Mouse (Mus musculus): ENCODE results near the gene Tbc1d24.

Gene Tbc1d24

GRCm38 (mm10) chr17:24211631-24212440 lies 6.5 kb upstream of the Tbc1d24 start:
- peak; percentile 52 for ATAC-seq (ENCODE audit: insufficient number of reproducible peaks, low FRiP score, low TSS enrichment)

GRCm38 (mm10) chr17:24210591-24210990 lies 5.2 kb upstream of the Tbc1d24 start:
- ATAC-seq (ENCODE audit: insufficient number of reproducible peaks, low FRiP score, low TSS enrichment): no peak

GRCm38 (mm10) chr17:24209916-24210240 lies 4.5 kb upstream of the Tbc1d24 start:
- no peak for ATAC-seq (ENCODE audit: insufficient number of reproducible peaks, low FRiP score, low TSS enrichment)

- ATAC-seq (ENCODE audit: insufficient number of reproducible peaks, low FRiP score, low TSS enrichment): no peak
Observed at GRCm38 (mm10) chr17:24209043-24209915, 3.9 kb upstream of the Tbc1d24 start, which contains the start of gene Ntn3. Ntn3 (minus strand) TSS chr17:24209531.

GRCm38 (mm10) chr17:24208641-24209042 lies 3.3 kb upstream of the Tbc1d24 start:
- no peak for ATAC-seq (ENCODE audit: insufficient number of reproducible peaks, low FRiP score, low TSS enrichment)

- ATAC-seq (ENCODE audit: insufficient number of reproducible peaks, low FRiP score, low TSS enrichment): no peak
Observed at GRCm38 (mm10) chr17:24207768-24208640, 2.6 kb upstream of the Tbc1d24 start.

- no peak for ATAC-seq (ENCODE audit: insufficient number of reproducible peaks, low FRiP score, low TSS enrichment)
Observed at GRCm38 (mm10) chr17:24206451-24207351, 1.3 kb upstream of the Tbc1d24 start.

GRCm38 (mm10) chr17:24205908-24206361 lies 573 bp upstream of the Tbc1d24 start:
- ATAC-seq (ENCODE audit: insufficient number of reproducible peaks, low FRiP score, low TSS enrichment): no peak

- no peak for ATAC-seq (ENCODE audit: insufficient number of reproducible peaks, low FRiP score, low TSS enrichment)
Observed at GRCm38 (mm10) chr17:24204846-24205245, 516 bp downstream of the Tbc1d24 start.

GRCm38 (mm10) chr17:24203611-24204534 lies 1.5 kb downstream of the Tbc1d24 start:
- ATAC-seq (ENCODE audit: insufficient number of reproducible peaks, low FRiP score, low TSS enrichment): no peak

GRCm38 (mm10) chr17:24203068-24203467 lies 2.3 kb downstream of the Tbc1d24 start:
- no peak for ATAC-seq (ENCODE audit: insufficient number of reproducible peaks, low FRiP score, low TSS enrichment)

- no peak for ATAC-seq (ENCODE audit: insufficient number of reproducible peaks, low FRiP score, low TSS enrichment)
Observed at GRCm38 (mm10) chr17:24201092-24201491, 4.3 kb downstream of the Tbc1d24 start.

GRCm38 (mm10) chr17:24199741-24200140 lies 5.6 kb downstream of the Tbc1d24 start:
- no peak for ATAC-seq (ENCODE audit: insufficient number of reproducible peaks, low FRiP score, low TSS enrichment)

- no peak for ATAC-seq (ENCODE audit: insufficient number of reproducible peaks, low FRiP score, low TSS enrichment)
Observed at GRCm38 (mm10) chr17:24199252-24199651, 6.1 kb downstream of the Tbc1d24 start.

GRCm38 (mm10) chr17:24197032-24197824 lies 8.1 kb downstream of the Tbc1d24 start:
- no peak for ATAC-seq (ENCODE audit: insufficient number of reproducible peaks, low FRiP score, low TSS enrichment)

- ATAC-seq (ENCODE audit: insufficient number of reproducible peaks, low FRiP score, low TSS enrichment): no peak
Observed at GRCm38 (mm10) chr17:24195349-24195748, 10.0 kb downstream of the Tbc1d24 start.

- no peak for ATAC-seq (ENCODE audit: insufficient number of reproducible peaks, low FRiP score, low TSS enrichment)
Observed at GRCm38 (mm10) chr17:24193769-24194168, 11.6 kb downstream of the Tbc1d24 start.

GRCm38 (mm10) chr17:24193268-24193667 lies 12.1 kb downstream of the Tbc1d24 start:
- no peak for ATAC-seq (ENCODE audit: insufficient number of reproducible peaks, low FRiP score, low TSS enrichment)
